Mouse (Mus musculus): ENCODE data around the gene Ficd. TPM values are rescaled to one million over a fixed set of nuclear protein-coding genes. Genes with fewer than 3 reads are reported as not detected.
"Not testable (repeated sequence)": the region's sequence is repeated elsewhere in the genome, so short reads cannot be mapped to it uniquely, and the experiment has no call there.

Gene Ficd
- total RNA-seq, 2 experiments from 2014 or later: 2.8 to 3.9 TPM

GRCm38 (mm10) chr5:113772450-113772895 is 36.9 kb downstream of the Ficd start, which contains the start of the genes Sart3 and Iscu:
TSS of gene Sart3 (minus strand) at chr5:113772510.
TSS of gene Iscu (plus strand) at chr5:113772748.
- ATAC-seq (ENCODE audit: poor library complexity, severe bottlenecking): peak; percentile 67

- ATAC-seq (ENCODE audit: poor library complexity, severe bottlenecking): no peak
These were observed 37.4 kb downstream of the Ficd start for GRCm38 (mm10) chr5:113772905-113773519.

- ATAC-seq (ENCODE audit: poor library complexity, severe bottlenecking): peak; percentile 48
These were observed 38.1 kb downstream of the Ficd start for GRCm38 (mm10) chr5:113773664-113774063.

GRCm38 (mm10) chr5:113775585-113775984 is 40.0 kb downstream of the Ficd start:
- ATAC-seq (ENCODE audit: poor library complexity, severe bottlenecking): no peak

- ATAC-seq (ENCODE audit: poor library complexity, severe bottlenecking): peak; percentile 28
These were observed 40.7 kb downstream of the Ficd start for GRCm38 (mm10) chr5:113776128-113776895.

GRCm38 (mm10) chr5:113776896-113777226 is 41.3 kb downstream of the Ficd start:
- ATAC-seq (ENCODE audit: poor library complexity, severe bottlenecking): peak; percentile 68

GRCm38 (mm10) chr5:113777728-113778127 is 42.1 kb downstream of the Ficd start:
- ATAC-seq (ENCODE audit: poor library complexity, severe bottlenecking): not testable (repeated sequence)

- ATAC-seq (ENCODE audit: poor library complexity, severe bottlenecking): no peak
These were observed 44.0 kb downstream of the Ficd start for GRCm38 (mm10) chr5:113779569-113779968.

- no peak for ATAC-seq (ENCODE audit: poor library complexity, severe bottlenecking)
These were observed 44.6 kb downstream of the Ficd start for GRCm38 (mm10) chr5:113780082-113780752.

- ATAC-seq (ENCODE audit: poor library complexity, severe bottlenecking): no peak
These were observed 45.2 kb downstream of the Ficd start for GRCm38 (mm10) chr5:113780763-113781162.

- no peak for ATAC-seq (ENCODE audit: poor library complexity, severe bottlenecking)
These were observed 45.7 kb downstream of the Ficd start for GRCm38 (mm10) chr5:113781254-113781653.

GRCm38 (mm10) chr5:113781875-113782274 is 46.3 kb downstream of the Ficd start:
- ATAC-seq (ENCODE audit: poor library complexity, severe bottlenecking): no peak

- ATAC-seq (ENCODE audit: poor library complexity, severe bottlenecking): no peak
These were observed 47.0 kb downstream of the Ficd start for GRCm38 (mm10) chr5:113782624-113783023.

- ATAC-seq (ENCODE audit: poor library complexity, severe bottlenecking): no peak
These were observed 48.0 kb downstream of the Ficd start for GRCm38 (mm10) chr5:113783581-113784001.

GRCm38 (mm10) chr5:113784104-113784503 is 48.5 kb downstream of the Ficd start:
- not testable (repeated sequence) for ATAC-seq (ENCODE audit: poor library complexity, severe bottlenecking)

- ATAC-seq (ENCODE audit: poor library complexity, severe bottlenecking): peak; percentile 63
These were observed 51.4 kb downstream of the Ficd start for GRCm38 (mm10) chr5:113786985-113787384.

- ATAC-seq (ENCODE audit: poor library complexity, severe bottlenecking): no peak
These were observed 53.0 kb downstream of the Ficd start for GRCm38 (mm10) chr5:113788645-113789044.

- ATAC-seq (ENCODE audit: poor library complexity, severe bottlenecking): no peak
These were observed 53.6 kb downstream of the Ficd start for GRCm38 (mm10) chr5:113789075-113789788.

Measured in megakaryocyte, adult 5-6 weeks (primary cell).